ENCODE assay signal across 23 mouse cellular contexts in the genomic region with DNA sequence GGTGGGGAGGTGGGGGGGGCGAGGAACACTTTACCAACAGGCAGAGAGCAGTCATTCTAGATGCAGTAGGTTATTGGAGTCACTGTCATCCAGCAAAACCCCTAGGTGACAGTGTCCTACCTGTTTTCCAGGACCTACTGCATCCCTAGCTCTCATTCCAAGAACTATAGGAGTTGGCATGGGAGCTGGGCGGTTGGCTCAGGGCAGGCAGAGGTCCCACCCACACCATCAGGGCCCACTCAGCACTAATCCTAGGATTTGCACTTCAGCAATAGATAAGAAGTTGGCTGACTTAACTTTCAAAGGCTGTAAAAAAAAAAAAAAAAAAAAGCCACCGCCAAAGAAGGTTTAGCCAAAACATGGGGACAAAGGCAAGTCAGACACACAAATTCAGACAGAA.
"Had no signal": no experiment of that assay in that cellular context is flagged by ENCODE, and none has a peak within 500 bp of the region (broad histone marks: within the 10 kb centered on the region; RNA-seq: fewer than 3 reads in every experiment).

No protein-coding gene starts in this region.

- H3K4me2 ChIP-seq: limb, embryonic 13.5 days; liver, embryonic 12.5 days; liver, embryonic 15.5 days; lung, embryonic 15.5 days; midbrain, embryonic 12.5 days; midbrain, embryonic 15.5 days; neural tube, embryonic 12.5 days; neural tube, embryonic 15.5 days had no signal

- H3K36me3 ChIP-seq: limb, embryonic 13.5 days; liver, embryonic 12.5 days; liver, embryonic 15.5 days; lung, embryonic 15.5 days; midbrain, embryonic 12.5 days; midbrain, embryonic 15.5 days; neural tube, embryonic 12.5 days; neural tube, embryonic 15.5 days had no signal

- H3K27ac ChIP-seq: kidney, postnatal 0 days; layer of hippocampus, adult 2 months; left cerebral cortex, adult 2 months; limb, embryonic 13.5 days; liver, embryonic 12.5 days; liver, embryonic 15.5 days; lung, embryonic 15.5 days; macrophage; midbrain, embryonic 12.5 days; midbrain, embryonic 15.5 days; neural tube, embryonic 12.5 days; neural tube, embryonic 15.5 days; stomach, postnatal 0 days had no signal

- H3K4me1 ChIP-seq: limb, embryonic 13.5 days; liver, embryonic 12.5 days; liver, embryonic 15.5 days; midbrain, embryonic 12.5 days; midbrain, embryonic 15.5 days; neural tube, embryonic 12.5 days; neural tube, embryonic 15.5 days had no signal

- H3K4me3 ChIP-seq: layer of hippocampus, adult 2 months; left cerebral cortex, adult 2 months; limb, embryonic 13.5 days; liver, embryonic 12.5 days; liver, embryonic 15.5 days; lung, embryonic 15.5 days; midbrain, embryonic 12.5 days; midbrain, embryonic 15.5 days; neural tube, embryonic 12.5 days; neural tube, embryonic 15.5 days had no signal

- DNase-seq: kidney, postnatal 25 days; layer of hippocampus, adult 9-11 months; liver; lung, adult 18-20 months; right cerebral cortex, adult 18-20 months; right cerebral cortex, postnatal 14 days; right cerebral cortex, postnatal 4 days; thymus, adult 2 months; thymus, postnatal 14 days; thymus, postnatal 4 days had no signal

- H3K9ac ChIP-seq: limb, embryonic 13.5 days; liver, embryonic 12.5 days; liver, embryonic 15.5 days; lung, embryonic 15.5 days; midbrain, embryonic 12.5 days; midbrain, embryonic 15.5 days; neural tube, embryonic 12.5 days; neural tube, embryonic 15.5 days had no signal

- ATAC-seq: liver, embryonic 12.5 days; midbrain, embryonic 15.5 days had no signal

- H3K9me3 ChIP-seq: limb, embryonic 13.5 days; liver, embryonic 12.5 days; liver, embryonic 15.5 days; lung, embryonic 15.5 days; midbrain, embryonic 12.5 days; midbrain, embryonic 15.5 days; neural tube, embryonic 12.5 days; neural tube, embryonic 15.5 days had no signal

- H3K27me3 ChIP-seq: limb, embryonic 13.5 days; liver, embryonic 12.5 days; liver, embryonic 15.5 days; lung, embryonic 15.5 days; midbrain, embryonic 12.5 days; midbrain, embryonic 15.5 days; neural tube, embryonic 12.5 days; neural tube, embryonic 15.5 days had no signal
